Mouse (Mus musculus): Measurements from ENCODE around the gene B3galt2. TPM values are rescaled to one million over a fixed set of nuclear protein-coding genes. Genes with fewer than 3 reads are reported as not detected.

Gene B3galt2
- polyA plus RNA-seq, 1 experiment = not detected

- TF ChIP-seq GATA1 (IDR thresholded peaks at IDR 0.05; ENCODE audit: low read length) = no peak
These were observed 35.4 kb downstream of the B3galt2 start for GRCm38 (mm10) chr1:143675734-143676361.

GRCm38 (mm10) chr1:143681108-143681507, 40.6 kb downstream of the B3galt2 start:
- no peak for TF ChIP-seq GATA1 (IDR thresholded peaks at IDR 0.05; ENCODE audit: low read length)

GRCm38 (mm10) chr1:143684849-143685248, 44.4 kb downstream of the B3galt2 start:
- TF ChIP-seq GATA1 (IDR thresholded peaks at IDR 0.05; ENCODE audit: low read length) = no peak

- TF ChIP-seq GATA1 (IDR thresholded peaks at IDR 0.05; ENCODE audit: low read length) = no peak
These were observed 61.3 kb downstream of the B3galt2 start for GRCm38 (mm10) chr1:143701736-143702135.

- TF ChIP-seq GATA1 (IDR thresholded peaks at IDR 0.05; ENCODE audit: low read length) = no peak
These were observed 61.8 kb downstream of the B3galt2 start for GRCm38 (mm10) chr1:143702141-143702740.

- TF ChIP-seq GATA1 (IDR thresholded peaks at IDR 0.05; ENCODE audit: low read length) = no peak
These were observed 62.3 kb downstream of the B3galt2 start, which contains the start of gene Cdc73 for GRCm38 (mm10) chr1:143702741-143703262. Gene Cdc73, minus strand, starts transcription at chr1:143702893.

Other genes with a start within 250 kb of the B3galt2 start
- gene Cdc73, start 62.2 kb downstream of the B3galt2 start, polyA plus RNA-seq (2012) = 12.0 and 15.1 TPM in 2 replicates
- 125 and 181 TPM in 2 replicates for gene Glrx2, start 75.7 kb downstream of the B3galt2 start, polyA plus RNA-seq (2012)
- gene Trove2, start 136.4 kb downstream of the B3galt2 start, polyA plus RNA-seq (2012) = 0.27 and 0.31 TPM in 2 replicates
- 318 and 517 TPM in 2 replicates for gene Uchl5, start 136.6 kb downstream of the B3galt2 start, polyA plus RNA-seq (2012)